Mouse (Mus musculus): ENCODE measurements around the gene Sirpa. TPM values are rescaled to one million over a fixed set of nuclear protein-coding genes. Genes with fewer than 3 reads are reported as not detected.

The Sirpa gene
- polyA plus RNA-seq, 1 experiment from 2014 or later: 20.7 TPM

- Histone ChIP-seq H3K9ac (no peak overlapping the region), H3K36me3 (no peaks in the 10 kb centered on the region), H3K27me3 (replicated peaks) (no peaks in the 10 kb centered on the region), H3K9me3 (replicated peaks) (no peaks in the 10 kb centered on the region), H3K4me3 (no peak overlapping the region), H3K4me2 (no peak overlapping the region), H3K4me1 (no peaks in the 10 kb centered on the region), H3K27ac (no peak overlapping the region)
- 73% methylated on average over 4 of the region's 4 CpGs for WGBS (ENCODE audit: insufficient replicate concordance)
- ATAC-seq: no peak
These were observed 66.2 kb downstream of the Sirpa start for GRCm38 (mm10) chr2:129658796-129659195.

DNA sequence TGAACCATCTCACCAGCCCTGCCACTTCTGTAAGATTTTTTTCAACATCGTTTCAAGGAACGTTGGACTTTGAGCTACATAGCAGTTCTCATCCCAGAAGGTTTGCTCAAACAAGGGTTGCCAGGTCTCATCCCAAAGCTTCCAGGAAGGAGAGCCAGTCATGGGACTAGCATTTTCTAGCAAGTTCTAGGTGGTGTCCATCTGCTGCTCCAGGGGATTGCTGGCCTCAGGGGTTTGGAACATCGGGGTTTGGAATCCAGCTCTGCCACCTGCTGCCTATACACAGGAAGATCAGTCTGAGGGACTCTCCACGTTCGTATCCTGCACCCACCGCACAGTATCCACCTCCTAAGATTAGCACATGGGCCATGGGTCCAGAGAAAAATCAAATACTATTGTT lies 67.4 kb downstream of the Sirpa start:
- Histone ChIP-seq H3K4me3 (no peak overlapping the region), H3K4me1 (no peaks in the 10 kb centered on the region), H3K36me3 (no peaks in the 10 kb centered on the region), H3K27me3 (replicated peaks) (no peaks in the 10 kb centered on the region), H3K4me2 (no peak overlapping the region), H3K9ac (no peak overlapping the region), H3K27ac (no peak overlapping the region), H3K9me3 (replicated peaks) (no peaks in the 10 kb centered on the region)
- ATAC-seq: no peak
- 59% methylated on average over 6 of the region's 6 CpGs for WGBS (ENCODE audit: insufficient replicate concordance)

DNA sequence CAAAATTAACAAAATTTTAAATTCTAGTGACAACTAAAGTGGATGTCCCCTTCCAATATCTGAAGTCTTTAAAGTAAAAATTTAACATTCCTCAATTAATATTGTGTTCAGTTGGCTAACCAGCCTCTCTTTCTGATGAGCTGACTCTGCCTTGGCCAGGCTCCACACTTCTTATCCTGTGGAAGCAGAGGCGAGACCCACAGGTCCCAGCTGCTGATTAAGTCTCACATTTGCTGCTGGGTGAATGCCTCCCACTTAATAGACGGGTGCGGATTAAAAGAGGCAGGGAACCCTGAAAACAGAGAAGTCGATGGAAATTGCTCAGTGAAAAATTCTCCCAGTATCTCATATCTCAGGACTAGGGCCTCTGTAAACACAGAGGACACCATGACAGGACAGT lies 69.8 kb downstream of the Sirpa start:
- no peaks in the 10 kb centered on the region for H3K9me3 ChIP-seq (replicated peaks)
- no peaks in the 10 kb centered on the region for H3K4me1 ChIP-seq
- H3K27ac ChIP-seq: no peak overlapping the region
- no peak overlapping the region for H3K9ac ChIP-seq
- H3K36me3 ChIP-seq: no peaks in the 10 kb centered on the region
- H3K27me3 ChIP-seq (replicated peaks): no peaks in the 10 kb centered on the region
- no peak for ATAC-seq
- WGBS (ENCODE audit: insufficient replicate concordance): 56% methylated on average over 4 of the region's 4 CpGs
- H3K4me3 ChIP-seq: no peak overlapping the region
- no peak overlapping the region for H3K4me2 ChIP-seq

- Histone ChIP-seq H3K4me3 (no peak overlapping the region), H3K9me3 (replicated peaks) (no peaks in the 10 kb centered on the region), H3K36me3 (no peaks in the 10 kb centered on the region), H3K27ac (no peak overlapping the region), H3K27me3 (replicated peaks) (peaks cover 5% of the 10 kb centered on the region; the same call in 1 of the 2 replicates), H3K4me1 (no peaks in the 10 kb centered on the region), H3K9ac (no peak overlapping the region), H3K4me2 (no peak overlapping the region)
- WGBS (ENCODE audit: insufficient replicate concordance): 56% methylated on average over 4 of the region's 4 CpGs
- no peak for ATAC-seq
These were observed 79.3 kb downstream of the Sirpa start for GRCm38 (mm10) chr2:129671911-129672310.

DNA sequence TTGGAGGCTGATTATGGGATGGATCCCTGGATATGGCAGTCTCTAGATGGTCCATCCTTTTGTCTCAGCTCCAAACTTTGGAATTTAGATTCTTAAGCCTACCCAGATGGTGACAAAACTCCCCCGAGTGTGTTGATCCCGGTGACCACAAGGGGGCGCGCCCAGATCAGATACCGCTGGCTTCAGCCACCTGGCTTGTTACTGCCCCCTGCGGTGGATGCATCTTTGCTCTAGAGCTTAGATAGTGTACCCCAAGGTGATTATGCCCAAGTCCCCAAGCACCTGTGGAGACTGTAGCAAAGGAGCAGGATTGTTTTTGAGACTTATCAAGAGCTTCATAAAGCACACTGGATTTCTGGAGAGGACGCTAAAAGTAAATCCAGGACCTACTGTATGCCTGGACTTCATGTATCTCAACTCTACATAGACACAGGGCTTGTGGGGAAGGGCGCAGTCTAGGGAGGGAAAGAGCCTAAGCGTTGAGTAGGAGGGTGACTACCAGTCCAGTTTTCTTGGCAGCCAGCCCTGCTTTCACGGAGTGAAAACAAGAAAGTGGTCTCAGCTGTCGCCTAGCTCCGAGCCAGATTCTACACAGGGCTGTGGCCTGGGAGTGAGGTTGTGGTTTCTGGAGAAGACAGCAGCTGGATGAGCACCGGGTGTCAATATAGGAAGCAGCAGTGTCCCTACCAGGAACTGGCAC lies 82.5 kb downstream of the Sirpa start:
- H3K9ac ChIP-seq: no peak overlapping the region
- 25% methylated on average over 13 of the region's 13 CpGs for WGBS (ENCODE audit: insufficient replicate concordance)
- H3K4me1 ChIP-seq: no peaks in the 10 kb centered on the region
- H3K4me2 ChIP-seq: no peak overlapping the region
- no peaks in the 10 kb centered on the region for H3K9me3 ChIP-seq (replicated peaks)
- peaks cover 13% of the 10 kb centered on the region; the same call in 1 of the 2 replicates for H3K27me3 ChIP-seq (replicated peaks)
- no peak overlapping the region for H3K27ac ChIP-seq
- ATAC-seq: no peak
- H3K4me3 ChIP-seq: no peak overlapping the region
- no peaks in the 10 kb centered on the region for H3K36me3 ChIP-seq

- Histone ChIP-seq H3K9ac (no peak overlapping the region), H3K9me3 (replicated peaks) (no peaks in the 10 kb centered on the region), H3K4me2 (no peak overlapping the region), H3K4me1 (no peaks in the 10 kb centered on the region), H3K36me3 (no peaks in the 10 kb centered on the region), H3K27me3 (replicated peaks) (peaks cover 16% of the 10 kb centered on the region; the same call in 1 of the 2 replicates), H3K27ac (no peak overlapping the region), H3K4me3 (no peak overlapping the region)
- ATAC-seq: no peak
- WGBS (ENCODE audit: insufficient replicate concordance): 60% methylated on average over 2 of the region's 2 CpGs
These were observed 85.0 kb downstream of the Sirpa start for GRCm38 (mm10) chr2:129677664-129678063.

GRCm38 (mm10) chr2:129679066-129679465 lies 86.4 kb downstream of the Sirpa start:
- Histone ChIP-seq H3K9me3 (replicated peaks) (no peaks in the 10 kb centered on the region), H3K4me1 (no peaks in the 10 kb centered on the region), H3K4me3 (no peak overlapping the region), H3K27me3 (replicated peaks) (peaks cover 21% of the 10 kb centered on the region; the same call in 1 of the 2 replicates), H3K27ac (no peak overlapping the region), H3K4me2 (no peak overlapping the region), H3K36me3 (no peaks in the 10 kb centered on the region), H3K9ac (no peak overlapping the region)
- ATAC-seq: no peak
- 68% methylated on average over 5 of the region's 5 CpGs for WGBS (ENCODE audit: insufficient replicate concordance)

DNA sequence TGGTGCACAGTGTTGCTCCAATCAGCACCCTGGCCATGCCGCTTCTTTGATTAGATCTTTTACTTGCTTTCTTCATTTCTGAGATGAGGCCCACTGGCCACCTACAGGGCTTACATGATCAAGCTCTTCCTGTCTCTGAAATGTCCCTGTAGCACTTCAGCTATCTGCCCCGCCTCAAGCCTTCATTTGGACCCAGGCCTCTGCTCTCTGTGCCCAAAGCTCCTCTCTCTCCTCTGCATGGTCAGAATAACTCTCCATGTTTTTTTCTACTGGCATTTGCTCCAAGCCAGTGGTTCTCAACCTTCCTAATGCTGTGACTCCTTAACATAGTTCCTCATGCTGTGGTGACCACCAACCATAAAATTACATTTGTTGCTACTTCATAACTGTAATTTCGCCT lies 87.6 kb downstream of the Sirpa start:
- Histone ChIP-seq H3K9ac (no peak overlapping the region), H3K4me3 (no peak overlapping the region), H3K9me3 (replicated peaks) (no peaks in the 10 kb centered on the region), H3K27ac (no peak overlapping the region), H3K27me3 (replicated peaks) (peaks cover 21% of the 10 kb centered on the region; the same call in 1 of the 2 replicates), H3K4me1 (no peaks in the 10 kb centered on the region), H3K4me2 (no peak overlapping the region), H3K36me3 (no peaks in the 10 kb centered on the region)
- 53% methylated on average over 3 of the region's 3 CpGs for WGBS (ENCODE audit: insufficient replicate concordance)
- no peak for ATAC-seq

Other genes with a start within 250 kb of the Sirpa start
- gene Il1b, start 221.7 kb upstream of the Sirpa start, polyA plus RNA-seq (2016; fragmentation: Nextera tagmentation; extraction: Ambion mirVana): 0.38 and 0.44 TPM in 2 replicates
- not detected in 2 replicates for gene F830045P16Rik, start 56.2 kb upstream of the Sirpa start, polyA plus RNA-seq (2016; fragmentation: Nextera tagmentation; extraction: Ambion mirVana)
- 0.05 and 0.13 TPM in 2 replicates for gene Pdyn, start 107.0 kb downstream of the Sirpa start, polyA plus RNA-seq (2016; fragmentation: Nextera tagmentation; extraction: Ambion mirVana)
- 10.0 and 11.1 TPM in 2 replicates for gene Stk35, start 207.7 kb downstream of the Sirpa start, polyA plus RNA-seq (2016; fragmentation: Nextera tagmentation; extraction: Ambion mirVana)